ENCODE assay signal across 31 mouse cellular contexts in the genomic region with DNA sequence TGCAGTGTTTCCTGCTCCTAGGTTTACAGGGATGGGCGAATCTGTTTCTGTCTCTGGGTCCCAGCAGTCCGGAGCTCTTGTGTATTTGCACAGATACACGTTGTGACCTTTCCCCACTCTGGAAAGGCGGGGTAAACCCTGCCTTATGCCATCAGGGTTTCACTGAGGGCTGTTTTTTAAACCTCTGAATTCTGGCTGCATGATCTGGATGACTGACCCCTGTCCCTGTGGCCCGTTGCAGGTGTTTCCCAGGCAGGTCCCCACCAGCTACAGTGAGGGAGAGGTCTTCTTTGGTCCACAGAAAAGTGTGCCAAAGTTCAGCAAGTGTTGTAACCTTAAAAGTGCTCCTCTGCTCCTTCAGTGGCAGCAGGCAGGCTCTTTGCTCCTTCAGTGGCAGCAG. TPM values are rescaled to one million over a fixed set of nuclear protein-coding genes. Genes with fewer than 3 reads are reported as not detected.
A peak's percentile ranks its signal among the peaks of the same experiment; 100 is the strongest.
DNase-seq lines count a peak whose midpoint lies in the region; ATAC-seq lines count a peak whose summit lies in the region.
"Had no signal": no experiment of that assay in that cellular context is flagged by ENCODE, and none has a peak within 500 bp of the region (broad histone marks: within the 10 kb centered on the region; RNA-seq: fewer than 3 reads in every experiment).

No protein-coding gene starts in this region.

- no peak for ATAC-seq in midbrain, embryonic 11.5 days (ENCODE audit: low FRiP score)
- ATAC-seq in midbrain, embryonic 15.5 days (replicated peaks), result no peak
- ATAC-seq in liver, embryonic 11.5 days (replicated peaks; ENCODE audit: low FRiP score), result no peak
- ATAC-seq in liver, embryonic 16.5 days (ENCODE audit: low read depth), result peak; percentile 62
- ATAC-seq: activated CD4-positive, CD25-positive, alpha-beta regulatory T cell, adult 4 months; forebrain, embryonic 14.5 days; hindbrain, postnatal 0 days; intestine, embryonic 16.5 days had no signal

- no peak overlapping the region for H3K4me3 ChIP-seq in midbrain, embryonic 11.5 days (ENCODE audit: low read depth, low read length)
- no peak overlapping the region for H3K4me3 ChIP-seq in midbrain, embryonic 15.5 days
- no peak overlapping the region for H3K4me3 ChIP-seq in liver, embryonic 11.5 days (ENCODE audit: low read depth, low read length)
- no peak overlapping the region for H3K4me3 ChIP-seq in liver, embryonic 16.5 days (ENCODE audit: low read depth, low read length)
- H3K4me3 ChIP-seq: hindbrain, embryonic 12.5 days; limb, embryonic 10.5 days; limb, embryonic 15.5 days; midbrain, embryonic 12.5 days; neural tube, embryonic 13.5 days had no signal

- H3K9ac ChIP-seq in midbrain, embryonic 11.5 days (ENCODE audit: low read length), result no peak overlapping the region
- H3K9ac ChIP-seq in midbrain, embryonic 15.5 days, result no peak overlapping the region
- H3K9ac ChIP-seq in liver, embryonic 11.5 days (ENCODE audit: low read depth, low read length), result no peak overlapping the region
- H3K9ac ChIP-seq in liver, embryonic 16.5 days (ENCODE audit: low read depth, low read length), result no peak overlapping the region
- H3K9ac ChIP-seq: hindbrain, embryonic 12.5 days; limb, embryonic 15.5 days; midbrain, embryonic 12.5 days; neural tube, embryonic 13.5 days had no signal

- no peaks in the 10 kb centered on the region for H3K4me1 ChIP-seq in midbrain, embryonic 11.5 days (ENCODE audit: control insufficient read depth, insufficient read depth, low read length)
- H3K4me1 ChIP-seq in midbrain, embryonic 15.5 days, result no peaks in the 10 kb centered on the region
- no peaks in the 10 kb centered on the region for H3K4me1 ChIP-seq in liver, embryonic 11.5 days (replicated peaks; ENCODE audit: control insufficient read depth, insufficient read depth, low read length)
- H3K4me1 ChIP-seq in liver, embryonic 16.5 days (ENCODE audit: control insufficient read depth, low read depth, low read length), result peaks cover 2% of the 10 kb centered on the region
- H3K4me1 ChIP-seq: hindbrain, embryonic 12.5 days; limb, embryonic 10.5 days; limb, embryonic 15.5 days; midbrain, embryonic 12.5 days; neural tube, embryonic 13.5 days had no signal

- H3K36me3 ChIP-seq in midbrain, embryonic 11.5 days (ENCODE audit: control insufficient read depth, insufficient read depth, low read length), result peaks cover 14% of the 10 kb centered on the region
- peaks cover 38% of the 10 kb centered on the region for H3K36me3 ChIP-seq in midbrain, embryonic 15.5 days (replicated peaks)
- peaks cover 23% of the 10 kb centered on the region for H3K36me3 ChIP-seq in liver, embryonic 11.5 days (ENCODE audit: control insufficient read depth, insufficient read depth, low read length)
- H3K36me3 ChIP-seq in liver, embryonic 16.5 days (ENCODE audit: control insufficient read depth, insufficient read depth), result peaks cover 17% of the 10 kb centered on the region

- 89% methylated on average over 5 of the region's 5 CpGs for WGBS in midbrain, embryonic 11.5 days
- 85% methylated on average over 5 of the region's 5 CpGs for WGBS in midbrain, embryonic 15.5 days
- WGBS in liver, embryonic 11.5 days, result 68% methylated on average over 5 of the region's 5 CpGs
- 62% methylated on average over 5 of the region's 5 CpGs for WGBS in liver, embryonic 16.5 days (ENCODE audit: insufficient replicate concordance)

- no peaks in the 10 kb centered on the region for H3K27me3 ChIP-seq in midbrain, embryonic 11.5 days (ENCODE audit: control insufficient read depth, insufficient read depth, low read length)
- no peaks in the 10 kb centered on the region for H3K27me3 ChIP-seq in midbrain, embryonic 15.5 days (replicated peaks)
- H3K27me3 ChIP-seq in liver, embryonic 11.5 days (replicated peaks; ENCODE audit: control insufficient read depth, insufficient read depth, low read length), result no peaks in the 10 kb centered on the region
- no peaks in the 10 kb centered on the region for H3K27me3 ChIP-seq in liver, embryonic 16.5 days (ENCODE audit: control insufficient read depth, insufficient read depth, low read depth, low read length)
- H3K27me3 ChIP-seq: hindbrain, embryonic 12.5 days; limb, embryonic 15.5 days; midbrain, embryonic 12.5 days; neural tube, embryonic 13.5 days had no signal

- H3K9me3 ChIP-seq in midbrain, embryonic 11.5 days (ENCODE audit: control insufficient read depth, low read length), result no peaks in the 10 kb centered on the region
- H3K9me3 ChIP-seq in midbrain, embryonic 15.5 days, result no peaks in the 10 kb centered on the region
- no peaks in the 10 kb centered on the region; the same call in 1 of the 2 replicates for H3K9me3 ChIP-seq in liver, embryonic 11.5 days (ENCODE audit: control insufficient read depth, low read length)
- no peaks in the 10 kb centered on the region for H3K9me3 ChIP-seq in liver, embryonic 16.5 days (replicated peaks; ENCODE audit: control insufficient read depth, low read length)
- H3K9me3 ChIP-seq: limb, embryonic 10.5 days; limb, embryonic 15.5 days; midbrain, embryonic 12.5 days had no signal

- H3K27ac ChIP-seq in midbrain, embryonic 11.5 days (ENCODE audit: low read depth, low read length), result no peak overlapping the region
- H3K27ac ChIP-seq in midbrain, embryonic 15.5 days, result no peak overlapping the region
- H3K27ac ChIP-seq in liver, embryonic 11.5 days (ENCODE audit: low read depth, low read length), result 0 out of 2 replicates have a peak overlapping the region, but pooled peaks have one; percentile 5
- H3K27ac ChIP-seq in liver, embryonic 16.5 days (ENCODE audit: low read length), result peak overlapping the region; percentile 70
- H3K27ac ChIP-seq: hindbrain, embryonic 12.5 days; hindbrain, postnatal 0 days; limb, embryonic 10.5 days; limb, embryonic 15.5 days; midbrain, embryonic 12.5 days; neural tube, embryonic 13.5 days had no signal

- no peak overlapping the region for H3K4me2 ChIP-seq in midbrain, embryonic 11.5 days
- H3K4me2 ChIP-seq in midbrain, embryonic 15.5 days, result no peak overlapping the region
- H3K4me2 ChIP-seq in liver, embryonic 11.5 days, result no peak overlapping the region
- no peak overlapping the region for H3K4me2 ChIP-seq in liver, embryonic 16.5 days (ENCODE audit: low read depth, low read length)
- H3K4me2 ChIP-seq: heart, embryonic 11.5 days; hindbrain, embryonic 12.5 days; limb, embryonic 15.5 days; midbrain, embryonic 12.5 days; neural tube, embryonic 13.5 days had no signal

- DNase-seq in midbrain, embryonic 11.5 days (ENCODE audit: low spot score, missing footprints), result peak; percentile 53
- DNase-seq in liver, embryonic 11.5 days (ENCODE audit: low spot score), result peak; percentile 31
- no peak for DNase-seq in retina, embryonic 14.5 days (ENCODE audit: low spot score)
- DNase-seq in cerebellum, postnatal 36 days, result no peak
- DNase-seq: adrenal gland, postnatal 25 days; B cell, adult 2 months; cerebellum, adult 2 months; cerebellum, postnatal 25 days; gastrocnemius, postnatal 14 days; heart, postnatal 36 days; lung, postnatal 36 days; thymus, postnatal 4 days had no signal

RNA-seq across cellular contexts. Expression of gene Spdye4c, which starts 18.3 kb away (rescaled TPM):
- not detected in 2 replicates for polyA plus RNA-seq in midbrain, embryonic 11.5 days (2014; fragmentation: Nextera tagmentation; extraction: Ambion mirVana)
- not detected in 2 replicates for polyA plus RNA-seq in midbrain, embryonic 15.5 days (2015; fragmentation: Nextera tagmentation; extraction: Ambion mirVana)
- polyA plus RNA-seq in liver, embryonic 11.5 days (2014; fragmentation: Nextera tagmentation; extraction: Ambion mirVana), result not detected in 2 replicates
- polyA plus RNA-seq in liver, embryonic 16.5 days (2015; fragmentation: Nextera tagmentation; extraction: Ambion mirVana), result not detected in 2 replicates
- polyA plus RNA-seq: activated CD4-positive, CD25-positive, alpha-beta regulatory T cell, adult 4 months; brain, embryonic 14.5 days; cerebellum, adult 2 months; embryonic facial prominence, embryonic 11.5 days; forebrain, embryonic 14.5 days; heart, embryonic 11.5 days; heart, embryonic 16.5 days; hindbrain, embryonic 12.5 days; hindbrain, postnatal 0 days; intestine, embryonic 16.5 days; kidney, embryonic 16.5 days; limb, embryonic 10.5 days; limb, embryonic 15.5 days; lung, embryonic 16.5 days; midbrain, embryonic 12.5 days; neural tube, embryonic 13.5 days; stomach, embryonic 14.5 days; thymus, postnatal 0 days had no signal

Comparison
In these comparisons a context has a peak if more than half of its experiments do, and no peak if none do; other contexts are left out.
1. DNase-seq: peak in midbrain, embryonic 11.5 days (single experiment) and liver, embryonic 11.5 days (single experiment); none in retina, embryonic 14.5 days (single experiment) and cerebellum, postnatal 36 days (0 of 2).
2. H3K27ac ChIP-seq: peak in liver, embryonic 11.5 days (single experiment) and liver, embryonic 16.5 days (single experiment); none in midbrain, embryonic 11.5 days (single experiment) and midbrain, embryonic 15.5 days (single experiment).